Mouse (Mus musculus): Measurements from ENCODE around the gene Pla2g4c. TPM values are rescaled to one million over a fixed set of nuclear protein-coding genes. Genes with fewer than 3 reads are reported as not detected.

The Pla2g4c gene
- polyA plus RNA-seq, 1 experiment from 2014 or later: 1.1 TPM

DNA sequence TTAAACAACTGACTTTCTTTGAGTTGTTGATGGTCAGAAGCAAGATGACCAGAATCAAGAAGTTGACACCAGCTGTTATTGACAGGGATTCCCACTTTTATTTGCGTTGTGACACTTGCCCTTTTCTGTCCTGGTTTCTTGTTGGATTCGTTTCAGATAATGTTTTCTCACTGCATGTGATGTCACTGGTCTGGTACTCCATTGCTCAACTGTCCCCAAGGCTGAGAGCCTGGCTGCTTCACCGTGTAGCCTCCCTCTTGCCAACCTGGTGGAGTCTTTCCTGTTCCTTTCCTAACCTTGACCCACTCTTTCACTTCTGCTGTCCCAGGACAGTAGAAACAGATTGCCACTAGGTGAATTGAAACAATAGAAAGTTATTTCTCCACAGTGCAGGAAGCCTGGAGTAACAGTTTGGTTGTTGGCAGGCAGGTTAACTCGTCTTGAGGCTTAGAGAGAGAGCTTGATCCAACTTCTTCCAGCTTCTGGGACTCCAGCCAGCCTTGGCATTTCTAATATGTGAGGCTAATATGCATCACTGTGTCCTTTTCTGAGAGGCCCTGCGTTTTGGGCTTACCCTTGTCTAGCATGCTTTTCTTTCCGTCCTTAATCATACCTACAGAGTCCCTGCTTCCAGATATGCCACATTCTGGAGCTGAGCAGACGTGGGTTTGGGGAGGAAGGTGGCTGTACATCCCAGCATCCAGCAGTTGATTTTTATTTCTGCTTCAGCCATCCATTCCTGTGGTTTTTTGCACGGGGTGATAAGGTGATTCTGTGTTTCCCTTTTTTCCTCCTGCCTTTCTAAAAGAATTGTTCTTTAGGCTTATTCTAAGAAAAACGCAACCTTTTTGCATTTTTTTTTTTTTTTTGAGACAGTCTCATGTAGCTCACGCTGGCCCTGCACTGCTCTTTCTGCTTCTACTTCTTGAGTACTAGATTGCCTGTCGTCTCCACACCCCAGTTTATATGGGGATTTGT, 30.3 kb upstream of the Pla2g4c start:
- no peaks in the 10 kb centered on the region for H3K9me3 ChIP-seq (ENCODE audit: control insufficient read depth, low read length)
- H3K27ac ChIP-seq (ENCODE audit: low read depth, low read length): no peak overlapping the region
- no peak for ATAC-seq (ENCODE audit: low read depth)
- WGBS: 90% methylated on average over 11 of the region's 11 CpGs
- H3K9ac ChIP-seq (replicated peaks; ENCODE audit: low read depth, low read length): no peak overlapping the region
- no peaks in the 10 kb centered on the region for H3K27me3 ChIP-seq (ENCODE audit: control insufficient read depth, insufficient read depth, low read length)
- peaks cover 22% of the 10 kb centered on the region; the same call in 1 of the 2 replicates for H3K36me3 ChIP-seq (ENCODE audit: control insufficient read depth, insufficient read depth, low read length)
- no peak overlapping the region for H3K4me2 ChIP-seq (ENCODE audit: low read depth, low read length)
- no peaks in the 10 kb centered on the region for H3K4me1 ChIP-seq (ENCODE audit: control insufficient read depth, insufficient read depth, low read length)
- H3K4me3 ChIP-seq (ENCODE audit: low read depth, low read length): no peak overlapping the region

GRCm38 (mm10) chr7:13295256-13295655, 29.2 kb upstream of the Pla2g4c start:
- Histone ChIP-seq H3K4me2 (ENCODE audit: low read depth, low read length) (no peak overlapping the region), H3K27ac (ENCODE audit: low read depth, low read length) (no peak overlapping the region), H3K4me3 (ENCODE audit: low read depth, low read length) (no peak overlapping the region), H3K9me3 (ENCODE audit: control insufficient read depth, low read length) (no peaks in the 10 kb centered on the region), H3K9ac (replicated peaks; ENCODE audit: low read depth, low read length) (no peak overlapping the region), H3K27me3 (ENCODE audit: control insufficient read depth, insufficient read depth, low read length) (no peaks in the 10 kb centered on the region), H3K36me3 (ENCODE audit: control insufficient read depth, insufficient read depth, low read length) (peaks cover 31% of the 10 kb centered on the region), H3K4me1 (ENCODE audit: control insufficient read depth, insufficient read depth, low read length) (no peaks in the 10 kb centered on the region)
- ATAC-seq (ENCODE audit: low read depth): no peak
- WGBS: 97% methylated on average over 7 of the region's 7 CpGs

GRCm38 (mm10) chr7:13297636-13298035, 26.8 kb upstream of the Pla2g4c start:
- H3K27me3 ChIP-seq (ENCODE audit: control insufficient read depth, insufficient read depth, low read length): no peaks in the 10 kb centered on the region
- H3K9me3 ChIP-seq (ENCODE audit: control insufficient read depth, low read length): no peaks in the 10 kb centered on the region
- H3K4me2 ChIP-seq (ENCODE audit: low read depth, low read length): no peak overlapping the region
- no peak overlapping the region for H3K27ac ChIP-seq (ENCODE audit: low read depth, low read length)
- 91% methylated on average over 1 of the region's 1 CpGs for WGBS
- no peak overlapping the region for H3K4me3 ChIP-seq (ENCODE audit: low read depth, low read length)
- no peak overlapping the region for H3K9ac ChIP-seq (replicated peaks; ENCODE audit: low read depth, low read length)
- no peaks in the 10 kb centered on the region for H3K4me1 ChIP-seq (ENCODE audit: control insufficient read depth, insufficient read depth, low read length)
- no peak for ATAC-seq (ENCODE audit: low read depth)
- H3K36me3 ChIP-seq (ENCODE audit: control insufficient read depth, insufficient read depth, low read length): peaks cover 23% of the 10 kb centered on the region

DNA sequence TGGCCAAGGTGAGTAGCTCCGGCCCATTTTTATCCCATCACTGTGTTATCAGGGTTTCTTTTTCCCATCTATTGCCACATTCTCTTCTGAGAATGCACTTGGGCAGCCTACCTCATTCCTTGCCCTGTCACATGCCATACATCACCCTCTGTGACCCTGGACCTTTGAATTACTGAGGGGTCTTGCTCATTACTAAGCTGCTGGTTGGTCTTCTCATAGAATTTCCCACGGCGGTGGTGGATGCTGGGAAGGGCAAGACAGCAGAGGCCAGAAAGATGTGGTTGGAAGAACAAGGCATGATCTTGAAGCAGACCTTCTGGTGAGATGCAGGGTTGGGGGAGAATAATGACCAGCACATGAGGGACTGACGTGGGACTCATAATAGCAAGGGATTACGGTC, 25.6 kb upstream of the Pla2g4c start:
- no peak for ATAC-seq (ENCODE audit: low read depth)
- no peak overlapping the region for H3K4me2 ChIP-seq (ENCODE audit: low read depth, low read length)
- whole genome bisulfite sequencing: 93% methylated on average over 5 of the region's 5 CpGs

DNA sequence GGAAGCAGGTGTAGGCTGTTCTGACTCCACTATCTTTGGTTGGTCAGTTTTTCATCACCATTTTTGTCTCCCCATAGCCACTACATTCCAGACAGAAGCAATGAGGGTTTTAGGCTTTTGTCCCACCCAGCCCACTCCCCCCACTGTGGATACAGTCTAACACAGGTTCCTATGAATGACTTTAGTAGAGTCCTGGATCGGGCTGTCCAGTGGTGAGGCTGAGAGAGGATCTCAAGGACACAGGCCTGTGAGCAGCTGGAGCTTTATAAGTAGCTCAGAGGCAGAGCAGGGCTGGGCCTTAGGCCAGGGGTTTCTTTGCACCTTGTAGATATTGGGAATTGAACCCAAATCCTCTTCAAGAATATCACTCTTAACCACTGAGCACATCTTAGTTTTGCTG, 22.8 kb upstream of the Pla2g4c start:
- Histone ChIP-seq H3K27ac (ENCODE audit: low read depth, low read length) (no peak overlapping the region), H3K27me3 (ENCODE audit: control insufficient read depth, insufficient read depth, low read length) (no peaks in the 10 kb centered on the region), H3K4me1 (ENCODE audit: control insufficient read depth, insufficient read depth, low read length) (no peaks in the 10 kb centered on the region), H3K4me2 (ENCODE audit: low read depth, low read length) (no peak overlapping the region), H3K4me3 (ENCODE audit: low read depth, low read length) (no peak overlapping the region), H3K9ac (replicated peaks; ENCODE audit: low read depth, low read length) (no peak overlapping the region), H3K36me3 (ENCODE audit: control insufficient read depth, insufficient read depth, low read length) (peaks cover 31% of the 10 kb centered on the region), H3K9me3 (ENCODE audit: control insufficient read depth, low read length) (no peaks in the 10 kb centered on the region)
- no peak for ATAC-seq (ENCODE audit: low read depth)
- 100% methylated on average over 1 of the region's 1 CpGs for WGBS

More for the DNA sequence above, 25.6 kb upstream of the Pla2g4c start:
- no peak overlapping the region for H3K27ac ChIP-seq (ENCODE audit: low read depth, low read length)
- no peaks in the 10 kb centered on the region for H3K9me3 ChIP-seq (ENCODE audit: control insufficient read depth, low read length)
- H3K9ac ChIP-seq (replicated peaks; ENCODE audit: low read depth, low read length): no peak overlapping the region
- H3K27me3 ChIP-seq (ENCODE audit: control insufficient read depth, insufficient read depth, low read length): no peaks in the 10 kb centered on the region
- H3K4me1 ChIP-seq (ENCODE audit: control insufficient read depth, insufficient read depth, low read length): no peaks in the 10 kb centered on the region
- no peak overlapping the region for H3K4me3 ChIP-seq (ENCODE audit: low read depth, low read length)
- H3K36me3 ChIP-seq (ENCODE audit: control insufficient read depth, insufficient read depth, low read length): peaks cover 20% of the 10 kb centered on the region

GRCm38 (mm10) chr7:13302780-13303179, 21.7 kb upstream of the Pla2g4c start:
- 91% methylated on average over 2 of the region's 2 CpGs for WGBS
- Histone ChIP-seq H3K4me1 (ENCODE audit: control insufficient read depth, insufficient read depth, low read length) (no peaks in the 10 kb centered on the region), H3K27ac (ENCODE audit: low read depth, low read length) (no peak overlapping the region), H3K9me3 (ENCODE audit: control insufficient read depth, low read length) (no peaks in the 10 kb centered on the region), H3K9ac (replicated peaks; ENCODE audit: low read depth, low read length) (no peak overlapping the region), H3K27me3 (ENCODE audit: control insufficient read depth, insufficient read depth, low read length) (no peaks in the 10 kb centered on the region), H3K36me3 (ENCODE audit: control insufficient read depth, insufficient read depth, low read length) (peaks cover 31% of the 10 kb centered on the region), H3K4me3 (ENCODE audit: low read depth, low read length) (no peak overlapping the region), H3K4me2 (ENCODE audit: low read depth, low read length) (no peak overlapping the region)
- ATAC-seq (ENCODE audit: low read depth): no peak

- H3K27me3 ChIP-seq (ENCODE audit: control insufficient read depth, insufficient read depth, low read length): no peaks in the 10 kb centered on the region
- H3K9me3 ChIP-seq (ENCODE audit: control insufficient read depth, low read length): no peaks in the 10 kb centered on the region
- no peak overlapping the region for H3K9ac ChIP-seq (replicated peaks; ENCODE audit: low read depth, low read length)
- no peak for ATAC-seq (ENCODE audit: low read depth)
- no peaks in the 10 kb centered on the region for H3K4me1 ChIP-seq (ENCODE audit: control insufficient read depth, insufficient read depth, low read length)
- H3K27ac ChIP-seq (ENCODE audit: low read depth, low read length): no peak overlapping the region
- H3K4me2 ChIP-seq (ENCODE audit: low read depth, low read length): no peak overlapping the region
- H3K36me3 ChIP-seq (ENCODE audit: control insufficient read depth, insufficient read depth, low read length): peaks cover 31% of the 10 kb centered on the region
- no peak overlapping the region for H3K4me3 ChIP-seq (ENCODE audit: low read depth, low read length)
Measured at GRCm38 (mm10) chr7:13303372-13303771, 21.1 kb upstream of the Pla2g4c start.

- Histone ChIP-seq H3K4me2 (ENCODE audit: low read depth, low read length) (no peak overlapping the region), H3K4me1 (ENCODE audit: control insufficient read depth, insufficient read depth, low read length) (no peaks in the 10 kb centered on the region), H3K4me3 (ENCODE audit: low read depth, low read length) (no peak overlapping the region), H3K9me3 (ENCODE audit: control insufficient read depth, low read length) (no peaks in the 10 kb centered on the region), H3K27ac (ENCODE audit: low read depth, low read length) (no peak overlapping the region), H3K36me3 (ENCODE audit: control insufficient read depth, insufficient read depth, low read length) (peaks cover 25% of the 10 kb centered on the region), H3K9ac (replicated peaks; ENCODE audit: low read depth, low read length) (no peak overlapping the region), H3K27me3 (ENCODE audit: control insufficient read depth, insufficient read depth, low read length) (no peaks in the 10 kb centered on the region)
- ATAC-seq (ENCODE audit: low read depth): no peak
- WGBS: 91% methylated on average over 2 of the region's 2 CpGs
Measured at GRCm38 (mm10) chr7:13309407-13309806, 15.0 kb upstream of the Pla2g4c start.

GRCm38 (mm10) chr7:13310493-13311199, 13.8 kb upstream of the Pla2g4c start:
- Histone ChIP-seq H3K4me3 (ENCODE audit: low read depth, low read length) (no peak overlapping the region), H3K9me3 (ENCODE audit: control insufficient read depth, low read length) (no peaks in the 10 kb centered on the region), H3K9ac (replicated peaks; ENCODE audit: low read depth, low read length) (no peak overlapping the region), H3K4me2 (ENCODE audit: low read depth, low read length) (no peak overlapping the region), H3K4me1 (ENCODE audit: control insufficient read depth, insufficient read depth, low read length) (no peaks in the 10 kb centered on the region), H3K27ac (ENCODE audit: low read depth, low read length) (no peak overlapping the region), H3K27me3 (ENCODE audit: control insufficient read depth, insufficient read depth, low read length) (no peaks in the 10 kb centered on the region), H3K36me3 (ENCODE audit: control insufficient read depth, insufficient read depth, low read length) (peaks cover 22% of the 10 kb centered on the region)
- ATAC-seq (ENCODE audit: low read depth): no peak
- WGBS: 96% methylated on average over 6 of the region's 6 CpGs

Measured in neural tube, embryonic 14.5 days (tissue).